Mouse (Mus musculus) urinary bladder, postnatal 36 days (tissue): Measurements from ENCODE around the gene Tfdp2.
A peak's percentile ranks its signal among the peaks of the same experiment; 100 is the strongest.
"Not testable (repeated sequence)": the region's sequence is repeated elsewhere in the genome, so short reads cannot be mapped to it uniquely, and the experiment has no call there.

Experiments used
- DNase-seq, 2 experiments: peaks; one replicate each; pipeline ENCODE4 v3.0.0; 2022; ENCODE audit warnings: low spot score in 2 of 2, mixed read lengths in 1 of 2

Gene Tfdp2

DNA sequence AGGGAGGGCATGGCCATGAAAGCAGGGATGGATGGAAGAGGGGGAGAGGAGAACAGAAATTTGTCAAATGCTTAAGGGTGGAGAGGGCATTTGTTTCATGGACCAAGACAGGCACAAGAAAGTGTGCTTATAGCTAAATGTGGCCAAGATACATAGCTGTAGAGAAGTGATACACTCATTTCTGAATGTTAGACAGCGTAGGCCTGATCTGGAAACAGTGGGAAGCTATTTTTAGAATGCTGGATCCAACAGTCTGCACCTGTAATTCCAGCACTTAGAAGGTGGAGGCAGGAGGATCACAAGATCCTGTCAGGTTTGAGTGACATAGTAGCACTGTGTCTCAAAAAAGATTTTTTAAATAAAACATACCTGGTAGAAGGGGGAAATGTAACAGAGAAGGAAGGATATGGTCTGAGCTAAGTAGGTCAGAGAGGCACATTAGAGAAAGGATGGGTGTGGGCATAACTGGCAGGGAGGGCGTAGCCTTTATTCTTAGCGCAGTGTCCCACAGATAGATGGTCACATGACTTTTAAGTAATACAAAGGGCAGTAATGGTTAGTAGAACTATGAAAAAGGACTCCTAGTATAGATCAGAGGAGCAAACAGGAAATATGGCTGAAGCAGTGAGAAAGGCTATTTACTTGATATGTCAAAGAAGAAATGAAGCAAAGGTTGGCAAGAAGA lies 103.4 kb downstream of the Tfdp2 start:
- no peak for DNase-seq

DNA sequence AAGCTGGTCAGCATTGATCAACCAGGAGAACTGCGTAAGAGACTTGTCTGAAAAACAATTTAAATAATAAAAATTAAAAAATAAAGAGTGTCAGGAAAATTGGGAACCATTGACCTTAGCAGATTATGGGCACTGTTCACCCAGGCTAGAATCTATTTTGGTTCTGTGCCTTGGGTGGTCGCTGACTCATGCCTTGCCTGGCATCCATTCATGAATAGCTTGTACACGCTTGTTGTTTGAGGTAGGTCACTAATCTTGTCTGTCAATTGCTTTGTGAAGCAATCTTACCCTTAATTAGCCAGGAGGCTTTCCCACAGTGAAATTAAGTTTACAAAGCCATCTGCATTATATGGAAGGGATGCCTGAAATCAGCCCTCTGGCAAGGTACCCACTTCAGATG lies 112.7 kb downstream of the Tfdp2 start:
- DNase-seq: no peak

DNA sequence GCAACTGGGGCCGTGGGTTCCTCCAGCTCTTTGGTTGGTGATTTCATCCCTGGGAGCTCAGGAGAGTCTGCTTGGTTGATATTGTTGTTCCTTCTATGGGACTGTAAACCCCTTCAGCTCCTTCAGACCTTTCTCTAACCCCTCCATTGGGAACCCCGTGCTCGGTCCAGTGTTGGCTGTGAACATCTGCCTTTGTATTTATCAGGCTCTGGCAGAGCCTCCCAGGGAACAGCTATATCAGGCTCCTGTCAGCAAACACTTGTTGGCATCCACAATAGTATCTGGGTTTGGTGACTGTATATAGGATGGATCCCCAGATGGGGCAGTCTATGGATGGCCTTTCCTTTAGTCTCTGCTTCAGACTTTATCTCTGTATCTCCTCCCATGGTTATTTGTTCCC lies 116.0 kb downstream of the Tfdp2 start:
- DNase-seq: no peak

DNA sequence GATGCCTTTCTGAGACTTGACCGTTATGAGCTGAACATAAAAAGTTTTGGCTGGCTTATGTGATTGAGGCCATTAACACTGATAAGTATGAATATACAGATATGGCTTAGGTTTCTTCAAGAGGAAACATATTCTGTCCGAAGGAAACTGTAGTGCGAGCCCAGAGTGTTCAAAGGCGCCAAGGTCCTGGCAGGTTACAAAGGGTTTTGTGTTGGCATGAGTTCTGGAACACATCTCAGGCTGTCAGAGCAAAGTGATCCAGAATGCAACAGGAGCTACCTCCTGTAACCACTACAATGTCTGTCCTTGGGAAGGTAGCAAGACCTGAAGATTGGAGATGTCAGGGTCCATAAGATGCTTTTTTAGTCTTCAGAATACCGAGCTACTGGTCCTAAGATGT lies 123.3 kb downstream of the Tfdp2 start:
- DNase-seq: no peak

DNA sequence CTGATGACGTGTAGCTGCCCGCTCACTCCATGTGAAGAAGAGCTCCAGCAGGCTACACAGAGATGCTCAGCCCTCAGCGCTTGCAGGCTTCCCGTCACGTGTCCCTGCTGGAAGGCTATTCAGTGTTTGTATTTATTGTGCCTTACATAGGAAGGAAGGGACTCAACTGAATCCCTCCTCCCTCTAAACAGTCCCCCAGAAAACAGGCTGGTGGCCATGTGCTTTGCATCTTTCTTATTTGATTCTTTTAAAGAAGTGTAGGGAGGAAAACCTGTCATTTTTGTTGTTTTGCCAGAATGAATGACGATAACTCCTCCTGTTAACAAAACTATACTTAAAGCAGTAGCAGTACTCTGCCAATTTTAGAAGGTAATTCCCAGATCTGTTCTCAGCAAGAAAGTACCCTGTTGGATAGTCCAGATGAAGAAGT lies 124.5 kb downstream of the Tfdp2 start:
- no peak for DNase-seq

DNA sequence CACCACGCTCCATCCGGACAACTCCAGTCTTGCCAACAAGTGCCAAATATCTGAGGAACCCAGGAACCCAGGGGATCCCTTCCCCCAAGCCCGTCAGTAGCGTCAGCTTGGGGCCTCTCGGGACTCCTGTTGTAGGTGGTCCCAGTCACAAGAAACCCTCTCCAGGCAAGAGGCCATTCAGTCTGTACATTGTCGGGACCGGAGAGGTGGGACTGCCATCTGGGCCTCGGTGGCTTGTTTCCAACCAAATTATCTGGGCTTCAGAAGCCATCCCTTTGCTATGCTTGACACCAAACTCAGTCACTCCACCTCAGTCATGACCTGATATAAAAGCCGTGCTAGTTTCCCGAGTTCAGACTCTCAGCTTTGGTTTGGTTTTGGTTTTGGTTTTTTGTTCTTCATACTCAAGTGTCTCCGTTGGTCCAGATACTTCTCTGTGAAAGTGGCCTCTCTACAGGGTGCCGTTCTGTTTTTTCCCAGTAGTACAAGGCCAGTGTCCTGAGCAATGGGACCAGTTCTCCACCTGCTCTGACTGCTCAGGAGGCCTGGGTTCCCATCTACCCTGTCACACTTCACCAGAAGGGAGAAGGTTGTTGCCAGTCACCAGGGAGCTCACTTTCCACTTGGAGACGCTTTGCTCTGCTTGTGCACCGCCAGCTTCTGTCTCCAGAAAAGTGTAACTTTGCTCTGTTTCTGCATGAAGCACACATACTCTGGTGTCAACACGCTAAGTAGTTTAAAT lies 126.5 kb downstream of the Tfdp2 start:
- DNase-seq: no peak

DNA sequence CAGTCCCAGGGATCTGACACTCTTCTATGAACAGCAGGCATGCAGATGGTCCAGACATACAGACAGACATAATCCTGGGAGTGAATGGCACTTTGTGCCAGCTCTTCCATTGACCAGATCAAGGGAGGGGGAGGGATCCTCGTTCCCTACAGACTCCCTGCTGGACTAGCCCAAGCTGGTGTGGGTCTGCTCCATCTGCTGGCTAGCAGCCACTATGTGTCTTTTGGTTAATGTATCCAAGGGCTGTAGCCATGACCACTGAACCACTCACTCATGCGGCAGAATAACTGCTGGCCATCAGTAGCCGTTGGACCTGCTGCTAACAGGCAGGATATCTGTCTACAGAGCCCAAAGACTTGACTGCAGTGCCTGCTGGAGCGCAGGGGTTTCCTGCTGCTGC lies 128.4 kb downstream of the Tfdp2 start:
- DNase-seq: no peak

DNA sequence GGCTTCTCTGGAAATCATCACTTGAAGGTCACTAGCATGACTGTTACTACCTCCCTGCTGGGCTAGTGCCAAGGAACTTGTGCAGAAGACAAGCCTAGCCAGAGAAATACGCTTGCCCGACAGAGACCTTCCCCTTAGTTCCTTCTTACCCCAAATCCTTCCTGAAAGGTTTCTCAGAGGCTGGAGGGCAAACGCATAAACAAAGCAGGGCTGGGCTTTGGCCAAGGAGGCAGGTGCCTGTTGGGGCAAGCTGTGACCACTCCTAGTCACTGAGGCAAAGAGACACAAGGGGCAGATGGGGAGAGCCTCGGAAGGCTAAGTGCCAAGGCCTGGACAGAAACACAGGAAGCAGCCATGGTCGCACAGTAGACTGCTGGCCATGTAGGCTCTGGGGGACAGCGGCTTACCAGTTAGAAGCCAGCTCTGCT lies 130.4 kb downstream of the Tfdp2 start:
- peak; percentile 57 to 76 for DNase-seq

DNA sequence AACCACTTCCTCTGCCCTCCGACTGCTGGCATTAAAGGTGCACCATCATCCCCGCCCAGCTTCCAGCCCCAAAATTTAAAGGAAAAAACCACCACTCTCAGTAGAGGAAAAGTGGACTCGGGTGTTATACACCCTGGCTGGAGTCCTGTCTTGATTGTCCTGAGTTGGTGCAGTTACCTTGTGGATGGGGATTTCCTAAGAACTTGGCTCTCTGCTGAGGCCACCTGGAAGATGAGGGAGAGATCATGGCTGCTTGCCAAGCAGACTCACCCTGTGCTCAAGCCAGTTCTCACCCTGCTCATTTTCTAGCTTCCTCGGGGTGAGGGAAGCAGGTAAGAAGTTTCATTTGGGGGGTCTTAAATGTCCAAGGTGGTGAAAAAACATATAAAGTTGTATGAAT lies 132.2 kb downstream of the Tfdp2 start:
- no peak for DNase-seq

DNA sequence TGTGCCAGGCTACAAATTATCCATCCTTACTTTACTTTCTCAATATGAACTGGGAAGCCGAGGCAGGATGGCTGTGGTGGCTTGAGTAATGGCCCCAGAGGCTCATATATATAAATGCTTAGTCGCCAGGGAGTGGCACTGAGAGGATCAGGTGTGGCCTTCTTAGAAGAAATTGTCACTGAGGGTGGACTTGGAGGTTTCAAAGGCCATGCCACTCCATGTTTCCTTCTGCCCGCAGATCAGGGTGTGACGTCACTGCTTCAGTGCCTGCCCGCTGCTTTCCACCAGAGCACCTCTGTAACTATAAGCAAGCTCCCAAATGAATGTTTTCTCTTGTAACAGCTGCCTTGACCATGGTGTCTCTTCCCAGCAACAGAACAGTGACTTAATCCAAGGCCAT lies 135.1 kb downstream of the Tfdp2 start:
- no peak for DNase-seq

DNA sequence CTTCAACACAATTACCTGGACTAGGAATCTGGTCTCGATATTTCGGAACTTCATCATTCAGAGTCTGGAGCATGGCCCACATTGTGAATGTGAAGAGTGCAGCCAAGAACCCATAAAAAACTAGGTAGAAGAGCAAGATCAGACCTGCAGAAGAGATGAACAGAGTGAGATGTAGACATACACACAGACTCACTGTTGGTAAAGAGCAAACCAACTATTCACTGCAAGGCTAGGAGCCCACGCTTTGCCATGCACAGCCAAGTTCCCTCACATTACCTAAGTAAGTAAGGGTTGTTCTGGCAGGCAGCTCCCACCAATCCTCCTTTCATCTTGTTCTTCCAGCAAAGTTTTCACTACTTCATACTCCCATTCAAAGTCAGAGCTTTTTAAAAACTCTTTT lies 149.7 kb downstream of the Tfdp2 start:
- no peak for DNase-seq

DNA sequence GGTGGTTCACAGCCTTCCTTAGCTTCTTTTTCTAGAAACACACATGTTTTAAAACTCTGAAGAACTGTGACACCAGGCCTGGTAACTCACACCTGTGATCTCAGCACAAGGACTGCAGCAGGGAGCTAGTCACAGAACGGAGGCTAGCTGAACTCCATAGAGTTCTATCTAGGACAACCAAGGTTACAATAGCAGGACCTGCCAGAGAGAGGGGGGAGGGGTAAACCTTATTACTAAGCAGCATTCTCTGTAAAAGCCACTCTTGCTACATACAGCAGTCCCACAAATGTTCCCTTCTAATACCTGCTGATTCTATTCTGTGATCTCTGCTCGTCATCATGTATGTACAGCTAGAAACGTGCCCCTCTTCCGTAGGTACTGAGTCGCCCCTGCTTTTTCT lies 152.8 kb downstream of the Tfdp2 start:
- no peak for DNase-seq

DNA sequence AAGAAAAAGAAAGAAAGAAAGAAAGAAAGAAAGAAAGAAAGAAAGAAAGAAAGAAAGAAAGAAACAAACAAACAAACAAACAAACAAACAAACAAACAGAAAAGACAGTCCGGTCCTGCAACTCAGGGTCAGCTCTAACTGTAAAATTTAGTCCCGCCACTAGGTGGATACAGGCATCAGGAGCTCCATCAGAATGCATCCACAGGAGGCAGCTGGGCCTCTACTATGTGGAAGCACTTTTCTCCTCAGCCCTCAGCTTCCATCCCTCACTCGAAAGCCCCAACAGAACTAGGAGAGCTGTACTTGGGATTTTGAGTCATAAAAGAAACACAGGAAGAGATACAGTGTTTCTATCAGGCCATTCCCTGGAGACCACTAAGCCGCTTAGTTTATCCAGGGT lies 153.9 kb downstream of the Tfdp2 start:
- DNase-seq: peak; percentile 45 to 56

DNA sequence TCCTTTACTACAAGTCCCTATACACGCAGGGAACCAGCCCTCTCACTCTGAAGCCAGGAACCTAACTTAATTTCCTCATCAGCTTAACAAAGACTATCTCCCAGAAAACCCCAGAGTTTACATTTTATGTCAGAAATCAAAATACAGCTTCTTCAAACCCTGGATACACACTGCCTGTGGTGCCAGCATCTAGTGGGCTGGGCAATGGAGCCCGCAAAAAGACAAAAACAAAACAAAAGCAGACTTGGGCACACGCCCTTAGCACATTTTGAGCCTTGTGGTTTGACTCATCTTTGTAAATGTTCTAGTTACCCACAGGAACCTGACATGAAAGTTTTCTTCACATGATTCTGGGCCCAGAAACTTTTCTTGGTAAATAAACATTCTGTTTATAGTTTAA lies 154.4 kb downstream of the Tfdp2 start:
- no peak for DNase-seq

DNA sequence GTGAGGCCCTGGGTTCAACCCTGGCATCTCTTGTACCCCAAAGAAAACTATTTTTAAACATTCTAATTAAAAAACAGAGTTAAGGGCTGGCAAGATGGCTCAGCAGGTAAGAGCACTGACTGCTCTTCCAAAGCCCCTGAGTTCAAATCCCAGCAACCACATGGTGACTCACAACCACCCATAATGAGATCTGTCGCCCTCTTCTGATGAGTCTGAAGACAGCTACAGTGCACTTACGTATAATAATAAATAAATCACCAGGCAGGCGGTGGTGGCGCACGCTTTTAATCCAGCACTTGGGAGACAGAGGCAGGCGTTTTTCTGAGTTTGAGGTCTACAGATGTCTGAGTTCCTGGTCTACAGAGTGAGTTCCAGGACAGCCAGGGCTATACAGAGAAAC lies 155.7 kb downstream of the Tfdp2 start:
- not testable (repeated sequence) for DNase-seq

DNA sequence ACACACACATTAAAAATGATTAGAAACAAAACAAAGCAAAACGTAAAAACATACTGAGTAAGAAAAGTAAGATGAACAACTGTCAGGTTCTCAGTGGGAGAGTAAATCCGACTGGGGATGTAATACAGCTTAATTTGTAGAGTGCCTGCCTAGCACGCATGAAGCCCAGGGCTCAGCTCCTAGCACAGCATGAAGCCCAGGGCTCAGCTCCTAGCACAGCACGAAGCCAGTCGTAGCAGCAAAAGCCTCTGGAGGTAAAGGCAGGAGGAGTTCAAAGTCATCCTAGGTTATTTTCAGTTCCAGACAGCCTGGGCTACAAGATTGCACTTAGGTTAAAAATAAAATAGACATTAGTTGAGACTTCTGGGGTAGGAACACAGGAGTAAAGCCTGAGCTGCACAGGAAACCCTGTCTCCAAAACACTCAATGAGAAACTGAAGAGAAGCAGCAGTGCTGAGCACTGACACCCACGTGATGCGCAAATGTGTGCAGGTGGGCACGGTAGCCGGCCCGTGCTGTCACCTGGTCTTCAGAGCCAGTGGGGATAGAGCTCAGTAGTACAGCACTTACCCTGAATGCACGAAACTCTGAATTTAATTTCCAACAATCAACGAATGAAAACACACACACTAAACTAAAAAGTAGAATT lies 157.2 kb downstream of the Tfdp2 start:
- DNase-seq: no peak

DNA sequence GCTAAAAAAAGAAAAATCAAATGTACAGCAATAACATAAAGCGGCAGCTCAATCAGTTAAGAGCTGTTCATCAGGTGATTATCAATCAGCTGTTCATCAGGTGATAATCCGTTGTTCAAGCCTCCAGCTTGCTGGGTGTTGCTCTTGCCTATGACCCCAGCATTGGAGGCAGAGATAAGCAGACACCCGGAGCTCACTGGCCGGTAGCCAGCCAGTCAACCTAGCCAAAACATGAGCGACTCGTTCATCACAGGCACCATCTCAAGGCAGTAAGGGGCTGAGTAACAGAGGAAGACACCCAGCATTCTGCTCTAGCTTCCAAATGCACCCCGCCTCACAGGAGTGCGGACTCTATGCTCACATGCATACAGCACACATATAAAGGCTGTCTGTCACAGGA lies 157.7 kb downstream of the Tfdp2 start:
- no peak for DNase-seq

DNA sequence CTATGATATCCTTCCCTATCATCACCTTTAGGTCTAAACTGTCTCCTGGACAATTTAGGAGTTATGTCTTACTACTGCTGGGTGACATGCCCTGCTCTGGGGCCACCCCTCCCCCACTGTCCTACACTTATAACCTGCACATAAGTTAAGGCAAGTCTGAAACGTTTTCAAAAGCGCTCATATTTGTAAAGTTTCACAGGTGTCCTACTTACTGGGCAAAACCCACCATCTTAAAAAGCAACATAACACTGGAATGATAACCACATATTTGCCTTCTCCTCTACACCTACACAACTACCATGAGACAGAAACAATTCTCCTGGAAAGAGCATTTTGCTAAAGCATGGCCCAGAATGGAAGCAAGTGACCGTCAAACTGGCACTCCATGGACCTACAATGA lies 164.0 kb downstream of the Tfdp2 start:
- DNase-seq: no peak

DNA sequence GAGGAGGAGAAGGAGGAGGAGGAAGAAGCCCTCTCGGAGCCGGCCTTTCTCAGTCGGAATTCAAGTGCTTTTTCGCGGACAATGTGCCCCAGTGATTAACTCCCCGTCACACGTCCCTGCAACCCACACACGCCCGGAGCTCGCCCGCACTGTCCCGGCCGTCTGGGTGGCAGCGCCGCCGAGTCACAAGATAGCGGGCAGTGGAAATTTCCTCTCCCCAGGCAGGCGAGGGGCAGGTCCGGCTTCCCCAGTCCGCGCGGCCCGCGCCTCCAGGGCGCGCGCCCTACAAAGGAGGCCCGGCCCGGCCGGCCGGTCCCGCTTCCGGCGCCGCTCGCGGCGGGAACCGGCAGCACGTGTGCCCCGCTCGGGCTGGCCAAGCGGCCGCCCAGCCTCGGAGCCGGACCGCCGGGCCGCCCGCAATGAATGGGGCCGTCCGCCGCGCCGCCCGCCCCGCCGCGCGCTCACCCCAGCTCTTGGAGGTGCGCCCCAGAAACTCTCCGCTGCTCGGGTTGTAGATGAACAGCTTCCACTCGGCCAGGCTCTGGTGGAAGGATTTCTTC lies 167.6 kb downstream of the Tfdp2 start:
- peak; percentile 64 to 72 for DNase-seq

DNA sequence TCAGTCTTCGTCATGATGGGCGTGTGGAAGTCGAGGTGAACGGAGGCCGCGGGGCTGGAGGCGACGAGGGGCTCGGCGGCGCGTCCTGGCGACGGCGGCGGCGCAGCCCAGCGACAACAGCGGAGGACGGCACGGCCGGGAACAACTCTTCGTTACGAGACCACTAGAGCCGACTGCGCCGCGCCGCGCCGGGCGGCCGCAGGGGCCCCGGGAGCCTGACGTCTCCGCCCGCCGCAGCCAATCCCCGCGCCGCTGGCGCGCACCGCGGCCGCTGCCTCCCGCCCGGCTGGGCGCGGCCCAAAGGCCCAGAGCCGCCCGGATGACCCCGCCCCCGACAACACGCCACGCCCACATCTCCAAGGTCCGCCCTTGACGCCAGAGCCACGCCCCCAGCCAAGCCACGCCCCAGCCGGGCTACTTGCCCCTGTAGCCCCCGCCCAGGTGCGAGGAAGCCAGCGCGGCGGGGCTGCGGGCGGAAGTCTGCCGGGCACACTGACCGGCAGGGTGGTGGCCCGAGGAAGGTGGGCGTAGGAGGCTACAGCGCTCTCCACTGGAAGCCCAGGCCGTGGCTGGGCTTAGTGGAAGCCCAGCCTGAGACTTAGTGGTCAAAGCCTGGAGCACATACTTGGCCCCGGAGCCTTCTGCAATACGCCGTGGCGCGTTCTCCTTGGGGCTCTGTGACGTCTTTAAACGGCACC lies 168.2 kb downstream of the Tfdp2 start, which contains the start of gene Atp1b3:
TSS of gene Atp1b3 (minus strand) at position 302 of the 698 bp plus-strand sequence.
- DNase-seq: peak; percentile 100

DNA sequence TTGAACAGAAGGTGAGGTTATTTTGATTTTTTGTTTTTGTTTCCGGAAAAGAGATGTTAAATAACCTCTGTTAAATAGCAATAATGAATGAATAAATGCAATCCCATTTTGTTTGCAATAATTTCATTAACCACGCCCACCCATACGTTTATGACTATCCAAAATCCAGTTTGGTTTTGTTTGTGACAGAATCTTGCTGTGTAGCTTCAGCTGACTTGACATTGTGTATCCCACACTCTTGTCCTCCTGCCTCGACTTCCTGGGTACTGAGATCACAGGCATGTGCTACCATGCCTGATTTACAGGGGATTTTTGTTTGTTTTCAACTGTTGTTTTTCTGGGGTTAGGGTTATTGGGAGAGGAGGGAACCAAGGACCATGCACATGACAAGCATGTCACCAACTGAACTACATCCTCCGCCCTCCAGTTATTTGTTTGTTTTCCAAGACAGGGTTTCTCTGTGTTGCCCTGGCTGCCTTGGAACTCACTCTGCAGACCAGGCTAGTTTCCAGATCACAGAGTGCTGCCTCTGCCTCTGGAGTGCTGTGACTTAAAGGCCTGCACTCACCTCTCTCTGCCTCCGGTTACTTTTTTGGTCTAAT lies 169.3 kb downstream of the Tfdp2 start:
- no peak for DNase-seq
